Mouse (Mus musculus): ENCODE results near the gene Fignl2. TPM values are rescaled to one million over a fixed set of nuclear protein-coding genes. Genes with fewer than 3 reads are reported as not detected.

Fignl2 gene
- total and polyA plus RNA-seq, 3 experiments, result 0.05 TPM; not detected in 2

- Histone ChIP-seq H3K9me3 (replicated peaks) (peaks cover 96% of the 10 kb centered on the region), H3K36me3 (replicated peaks) (no peaks in the 10 kb centered on the region), H3K4me1 (ENCODE audit: insufficient read depth, low read depth, low read length) (no peaks in the 10 kb centered on the region), H3K4me3 (ENCODE audit: low read depth, low read length) (no peak overlapping the region), H3K27me3 (ENCODE audit: insufficient read depth, low read length) (no peaks in the 10 kb centered on the region)
- no peak for TF ChIP-seq TAL1 (conservative IDR thresholded peaks at IDR 0.05; ENCODE audit: low read depth, low read length)
- TF ChIP-seq CTCF (IDR thresholded peaks at IDR 0.05; ENCODE audit: low read depth, low read length), result no peak
- no peak for TF ChIP-seq GATA1 (IDR thresholded peaks at IDR 0.05; ENCODE audit: borderline replicate concordance, low read length)
- TF ChIP-seq GATA2 (IDR thresholded peaks at IDR 0.05; ENCODE audit: borderline replicate concordance, low read depth, low read length), result no peak
- TF ChIP-seq POLR2AphosphoS5 (IDR thresholded peaks at IDR 0.05; ENCODE audit: insufficient replicate concordance, low read depth, low read length), result no peak
- no peak for ATAC-seq (ENCODE audit: extremely low read depth, insufficient number of reproducible peaks, low FRiP score, poor library complexity, severe bottlenecking)
- DNase-seq (ENCODE audit: low spot score), result no peak
These were observed 5.6 kb downstream of the Fignl2 start for GRCm38 (mm10) chr15:101072736-101073135.

- Histone ChIP-seq H3K9me3 (replicated peaks) (peaks cover 95% of the 10 kb centered on the region), H3K4me1 (ENCODE audit: insufficient read depth, low read depth, low read length) (no peaks in the 10 kb centered on the region), H3K27me3 (ENCODE audit: insufficient read depth, low read length) (no peaks in the 10 kb centered on the region), H3K36me3 (replicated peaks) (no peaks in the 10 kb centered on the region), H3K4me3 (ENCODE audit: low read depth, low read length) (no peak overlapping the region)
- no peak for TF ChIP-seq CTCF (IDR thresholded peaks at IDR 0.05; ENCODE audit: low read depth, low read length)
- TF ChIP-seq GATA2 (IDR thresholded peaks at IDR 0.05; ENCODE audit: borderline replicate concordance, low read depth, low read length), result no peak
- no peak for TF ChIP-seq GATA1 (IDR thresholded peaks at IDR 0.05; ENCODE audit: borderline replicate concordance, low read length)
- no peak for TF ChIP-seq TAL1 (conservative IDR thresholded peaks at IDR 0.05; ENCODE audit: low read depth, low read length)
- TF ChIP-seq POLR2AphosphoS5 (IDR thresholded peaks at IDR 0.05; ENCODE audit: insufficient replicate concordance, low read depth, low read length), result no peak
- DNase-seq (ENCODE audit: low spot score) (no peak), ATAC-seq (ENCODE audit: extremely low read depth, insufficient number of reproducible peaks, low FRiP score, poor library complexity, severe bottlenecking) (no peak)
These were observed 7.6 kb downstream of the Fignl2 start for GRCm38 (mm10) chr15:101070762-101071161.

- Histone ChIP-seq H3K36me3 (replicated peaks) (no peaks in the 10 kb centered on the region), H3K4me1 (ENCODE audit: insufficient read depth, low read depth, low read length) (no peaks in the 10 kb centered on the region), H3K4me3 (ENCODE audit: low read depth, low read length) (no peak overlapping the region), H3K27me3 (ENCODE audit: insufficient read depth, low read length) (no peaks in the 10 kb centered on the region), H3K9me3 (replicated peaks) (peaks cover 96% of the 10 kb centered on the region)
- ATAC-seq (ENCODE audit: extremely low read depth, insufficient number of reproducible peaks, low FRiP score, poor library complexity, severe bottlenecking), result no peak
- DNase-seq (ENCODE audit: low spot score), result no peak
- TF ChIP-seq GATA2 (IDR thresholded peaks at IDR 0.05; ENCODE audit: borderline replicate concordance, low read depth, low read length) (no peak), CTCF (IDR thresholded peaks at IDR 0.05; ENCODE audit: low read depth, low read length) (no peak), GATA1 (IDR thresholded peaks at IDR 0.05; ENCODE audit: borderline replicate concordance, low read length) (no peak), TAL1 (conservative IDR thresholded peaks at IDR 0.05; ENCODE audit: low read depth, low read length) (no peak), POLR2AphosphoS5 (IDR thresholded peaks at IDR 0.05; ENCODE audit: insufficient replicate concordance, low read depth, low read length) (no peak)
These were observed 8.7 kb downstream of the Fignl2 start for GRCm38 (mm10) chr15:101069641-101070190.

GRCm38 (mm10) chr15:101068671-101069070 is 9.7 kb downstream of the Fignl2 start:
- Histone ChIP-seq H3K4me1 (ENCODE audit: insufficient read depth, low read depth, low read length) (no peaks in the 10 kb centered on the region), H3K27me3 (ENCODE audit: insufficient read depth, low read length) (no peaks in the 10 kb centered on the region), H3K4me3 (ENCODE audit: low read depth, low read length) (no peak overlapping the region), H3K9me3 (replicated peaks) (peaks cover 96% of the 10 kb centered on the region), H3K36me3 (replicated peaks) (no peaks in the 10 kb centered on the region)
- no peak for TF ChIP-seq CTCF (IDR thresholded peaks at IDR 0.05; ENCODE audit: low read depth, low read length)
- no peak for TF ChIP-seq POLR2AphosphoS5 (IDR thresholded peaks at IDR 0.05; ENCODE audit: insufficient replicate concordance, low read depth, low read length)
- no peak for TF ChIP-seq GATA1 (IDR thresholded peaks at IDR 0.05; ENCODE audit: borderline replicate concordance, low read length)
- no peak for TF ChIP-seq TAL1 (conservative IDR thresholded peaks at IDR 0.05; ENCODE audit: low read depth, low read length)
- TF ChIP-seq GATA2 (IDR thresholded peaks at IDR 0.05; ENCODE audit: borderline replicate concordance, low read depth, low read length), result no peak
- ATAC-seq (ENCODE audit: extremely low read depth, insufficient number of reproducible peaks, low FRiP score, poor library complexity, severe bottlenecking) (no peak), DNase-seq (ENCODE audit: low spot score) (no peak)

- Histone ChIP-seq H3K36me3 (replicated peaks) (no peaks in the 10 kb centered on the region), H3K4me1 (ENCODE audit: insufficient read depth, low read depth, low read length) (no peaks in the 10 kb centered on the region), H3K27me3 (ENCODE audit: insufficient read depth, low read length) (no peaks in the 10 kb centered on the region), H3K4me3 (ENCODE audit: low read depth, low read length) (no peak overlapping the region), H3K9me3 (replicated peaks) (peaks cover 96% of the 10 kb centered on the region)
- TF ChIP-seq GATA2 (IDR thresholded peaks at IDR 0.05; ENCODE audit: borderline replicate concordance, low read depth, low read length) (no peak), TAL1 (conservative IDR thresholded peaks at IDR 0.05; ENCODE audit: low read depth, low read length) (no peak), GATA1 (IDR thresholded peaks at IDR 0.05; ENCODE audit: borderline replicate concordance, low read length) (no peak), POLR2AphosphoS5 (IDR thresholded peaks at IDR 0.05; ENCODE audit: insufficient replicate concordance, low read depth, low read length) (no peak), CTCF (IDR thresholded peaks at IDR 0.05; ENCODE audit: low read depth, low read length) (no peak)
- DNase-seq (ENCODE audit: low spot score) (no peak), ATAC-seq (ENCODE audit: extremely low read depth, insufficient number of reproducible peaks, low FRiP score, poor library complexity, severe bottlenecking) (no peak)
These were observed 10.3 kb downstream of the Fignl2 start for GRCm38 (mm10) chr15:101068029-101068428.

GRCm38 (mm10) chr15:101066920-101067696 is 11.3 kb downstream of the Fignl2 start:
- Histone ChIP-seq H3K36me3 (replicated peaks) (no peaks in the 10 kb centered on the region), H3K9me3 (replicated peaks) (peaks cover 96% of the 10 kb centered on the region), H3K4me3 (ENCODE audit: low read depth, low read length) (no peak overlapping the region), H3K27me3 (ENCODE audit: insufficient read depth, low read length) (no peaks in the 10 kb centered on the region), H3K4me1 (ENCODE audit: insufficient read depth, low read depth, low read length) (no peaks in the 10 kb centered on the region)
- ATAC-seq (ENCODE audit: extremely low read depth, insufficient number of reproducible peaks, low FRiP score, poor library complexity, severe bottlenecking), result no peak
- no peak for DNase-seq (ENCODE audit: low spot score)
- TF ChIP-seq TAL1 (conservative IDR thresholded peaks at IDR 0.05; ENCODE audit: low read depth, low read length) (no peak), CTCF (IDR thresholded peaks at IDR 0.05; ENCODE audit: low read depth, low read length) (no peak), GATA1 (IDR thresholded peaks at IDR 0.05; ENCODE audit: borderline replicate concordance, low read length) (no peak), GATA2 (IDR thresholded peaks at IDR 0.05; ENCODE audit: borderline replicate concordance, low read depth, low read length) (no peak), POLR2AphosphoS5 (IDR thresholded peaks at IDR 0.05; ENCODE audit: insufficient replicate concordance, low read depth, low read length) (no peak)

Data from G1E (cell line).